Mouse (Mus musculus): ENCODE data around the gene Klf16. TPM values are rescaled to one million over a fixed set of nuclear protein-coding genes. Genes with fewer than 3 reads are reported as not detected.
A peak's percentile ranks its signal among the peaks of the same experiment; 100 is the strongest.

Gene Klf16
- polyA plus RNA-seq, 1 experiment from 2014 or later: 10.3 TPM

DNA sequence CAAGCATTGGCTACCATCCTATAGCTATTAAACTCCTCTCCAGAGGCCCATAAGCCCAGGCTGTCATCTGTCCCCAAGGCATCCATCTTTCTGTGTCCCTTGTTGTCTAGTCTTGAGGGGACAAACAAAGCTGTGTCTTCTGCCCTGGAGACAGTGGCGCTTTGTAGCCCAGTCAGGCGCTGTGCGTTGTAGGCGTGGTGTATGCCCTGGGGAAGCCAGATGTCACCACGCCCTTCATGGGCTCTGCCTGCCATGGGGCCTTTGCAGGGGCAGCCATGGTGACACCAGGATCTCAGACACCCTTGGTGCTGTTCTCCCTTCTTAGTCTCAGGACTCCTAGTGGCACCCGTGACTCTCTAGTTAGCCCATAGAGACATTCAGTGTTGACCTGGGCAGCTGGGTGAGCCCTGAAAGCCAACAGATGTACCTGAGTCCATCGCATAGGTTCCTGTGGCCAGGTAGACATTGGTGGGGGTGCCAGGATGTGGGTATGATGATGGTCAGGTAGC is 26.9 kb upstream of the Klf16 start:
- WGBS: 79% methylated on average over 7 of the region's 7 CpGs
- Histone ChIP-seq H3K4me2 (peak overlapping the region; percentile 86), H3K4me3 (replicated peaks) (peak overlapping the region; percentile 82), H3K27ac (peak overlapping the region; percentile 93; the same call in 1 of the 2 replicates), H3K36me3 (peaks cover 30% of the 10 kb centered on the region), H3K27me3 (replicated peaks) (no peaks in the 10 kb centered on the region), H3K4me1 (peaks cover 18% of the 10 kb centered on the region), H3K9ac (no peak overlapping the region), H3K9me3 (no peaks in the 10 kb centered on the region)
- 0 out of 2 replicates have a peak, but pooled peaks have one; percentile 32 for ATAC-seq (ENCODE audit: insufficient read depth, low FRiP score, low read depth)

DNA sequence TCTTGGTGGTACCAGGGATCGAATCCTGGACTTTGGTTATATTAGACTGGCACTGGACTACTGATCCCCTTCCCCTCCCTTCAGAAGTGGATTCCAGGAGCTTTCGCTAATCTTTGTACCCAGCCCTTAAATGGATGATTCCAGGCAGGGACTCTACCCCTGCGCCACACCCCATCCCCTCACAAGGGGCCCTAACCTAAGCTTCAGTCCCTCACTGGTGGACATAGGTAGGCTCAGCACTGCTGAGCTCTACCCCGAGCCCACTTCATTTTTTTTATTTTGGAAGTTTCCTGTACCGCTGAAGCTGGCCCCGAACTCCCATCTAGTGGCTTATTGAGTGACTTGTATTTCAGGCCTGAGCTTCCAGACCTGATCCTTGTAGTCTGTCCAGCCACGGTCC is 26.2 kb upstream of the Klf16 start:
- H3K4me1 ChIP-seq: peaks cover 18% of the 10 kb centered on the region
- no peaks in the 10 kb centered on the region for H3K27me3 ChIP-seq (replicated peaks)
- peak overlapping the region; percentile 93 for H3K27ac ChIP-seq
- no peaks in the 10 kb centered on the region for H3K9me3 ChIP-seq
- peak overlapping the region; percentile 86 for H3K4me2 ChIP-seq
- 24% methylated on average over 7 of the region's 7 CpGs for WGBS
- peaks cover 23% of the 10 kb centered on the region for H3K36me3 ChIP-seq
- peak overlapping the region; percentile 59 for H3K9ac ChIP-seq
- no peak for ATAC-seq (ENCODE audit: insufficient read depth, low FRiP score, low read depth)
- H3K4me3 ChIP-seq (replicated peaks): peak overlapping the region; percentile 82

DNA sequence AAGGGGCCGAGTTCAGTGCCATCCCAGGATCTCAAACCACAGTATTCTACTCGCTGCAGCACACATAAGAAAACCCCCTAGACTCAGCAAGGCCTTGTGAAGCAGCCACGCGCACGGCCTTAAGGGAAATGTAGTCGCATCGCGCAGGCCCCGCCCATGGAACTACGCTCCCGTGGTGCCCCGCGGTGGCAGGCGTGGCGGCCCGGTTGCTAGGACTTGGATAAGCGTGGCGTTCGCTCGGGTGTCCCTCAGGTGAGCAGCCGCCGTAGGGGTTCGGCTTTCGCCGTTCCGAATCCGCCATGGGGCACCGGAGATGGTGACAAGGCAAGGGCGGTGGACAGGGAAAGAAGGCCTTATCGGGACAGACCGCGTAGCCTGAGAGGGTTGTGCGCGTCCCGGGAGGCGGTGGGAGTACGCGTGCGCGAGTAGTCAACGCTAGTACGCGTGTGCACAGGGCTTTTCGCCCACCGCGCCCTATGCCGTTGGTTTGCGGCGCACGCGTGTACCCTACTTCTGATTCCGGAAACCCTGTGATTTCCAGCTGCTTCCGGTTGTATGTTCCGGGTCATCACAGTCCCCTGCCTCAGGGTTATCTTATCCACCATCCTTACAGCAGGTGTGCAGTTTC is 25.7 kb upstream of the Klf16 start, which contains the start of the genes Scamp4 and Adat3:
Gene Scamp4, plus strand, starts transcription at position 175 of the 628 bp plus-strand sequence.
Gene Adat3, plus strand, starts transcription at position 183 of the 628 bp plus-strand sequence.
- Histone ChIP-seq H3K9me3 (no peaks in the 10 kb centered on the region), H3K9ac (peak within 1 kb of the TSS; percentile 59), H3K27ac (peak within 1 kb of the TSS; percentile 93), H3K27me3 (replicated peaks) (no peaks in the 10 kb centered on the region), H3K36me3 (peaks cover 17% of the 10 kb centered on the region), H3K4me2 (peak within 1 kb of the TSS; percentile 86), H3K4me3 (replicated peaks) (peak within 1 kb of the TSS; percentile 82), H3K4me1 (peaks cover 18% of the 10 kb centered on the region)
- ATAC-seq (ENCODE audit: insufficient read depth, low FRiP score, low read depth): peak; percentile 93
- WGBS: under 1% methylated on average over 53 of the region's 54 CpGs

DNA sequence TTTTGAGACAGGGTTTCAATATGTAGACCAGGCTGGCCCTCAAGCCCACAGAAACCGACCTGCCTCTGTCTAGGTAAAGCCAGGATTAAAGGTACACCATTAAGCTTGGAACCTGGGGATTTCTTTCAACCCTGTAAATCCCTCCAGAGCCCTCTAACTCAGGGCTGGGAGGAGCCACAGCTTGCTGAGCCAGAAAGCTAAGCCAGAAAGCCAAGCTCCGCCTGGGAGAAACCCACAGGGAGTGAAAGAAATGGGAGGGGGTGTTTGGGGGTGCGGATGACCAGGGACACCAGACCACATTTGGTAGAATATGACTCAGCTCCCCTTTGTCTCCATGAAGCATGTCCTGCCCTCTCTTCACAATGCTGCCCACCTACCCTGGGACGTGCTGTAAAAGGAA is 19.2 kb upstream of the Klf16 start:
- no peaks in the 10 kb centered on the region for H3K36me3 ChIP-seq
- no peak; the same call in 1 of the 2 replicates for ATAC-seq (ENCODE audit: insufficient read depth, low FRiP score, low read depth)
- WGBS: 35% methylated on average over 4 of the region's 4 CpGs
- no peaks in the 10 kb centered on the region for H3K9me3 ChIP-seq
- H3K4me1 ChIP-seq: no peaks in the 10 kb centered on the region
- H3K4me3 ChIP-seq (replicated peaks): no peak overlapping the region
- H3K9ac ChIP-seq: no peak overlapping the region
- H3K27me3 ChIP-seq (replicated peaks): no peaks in the 10 kb centered on the region
- no peak overlapping the region for H3K27ac ChIP-seq
- no peak overlapping the region for H3K4me2 ChIP-seq

DNA sequence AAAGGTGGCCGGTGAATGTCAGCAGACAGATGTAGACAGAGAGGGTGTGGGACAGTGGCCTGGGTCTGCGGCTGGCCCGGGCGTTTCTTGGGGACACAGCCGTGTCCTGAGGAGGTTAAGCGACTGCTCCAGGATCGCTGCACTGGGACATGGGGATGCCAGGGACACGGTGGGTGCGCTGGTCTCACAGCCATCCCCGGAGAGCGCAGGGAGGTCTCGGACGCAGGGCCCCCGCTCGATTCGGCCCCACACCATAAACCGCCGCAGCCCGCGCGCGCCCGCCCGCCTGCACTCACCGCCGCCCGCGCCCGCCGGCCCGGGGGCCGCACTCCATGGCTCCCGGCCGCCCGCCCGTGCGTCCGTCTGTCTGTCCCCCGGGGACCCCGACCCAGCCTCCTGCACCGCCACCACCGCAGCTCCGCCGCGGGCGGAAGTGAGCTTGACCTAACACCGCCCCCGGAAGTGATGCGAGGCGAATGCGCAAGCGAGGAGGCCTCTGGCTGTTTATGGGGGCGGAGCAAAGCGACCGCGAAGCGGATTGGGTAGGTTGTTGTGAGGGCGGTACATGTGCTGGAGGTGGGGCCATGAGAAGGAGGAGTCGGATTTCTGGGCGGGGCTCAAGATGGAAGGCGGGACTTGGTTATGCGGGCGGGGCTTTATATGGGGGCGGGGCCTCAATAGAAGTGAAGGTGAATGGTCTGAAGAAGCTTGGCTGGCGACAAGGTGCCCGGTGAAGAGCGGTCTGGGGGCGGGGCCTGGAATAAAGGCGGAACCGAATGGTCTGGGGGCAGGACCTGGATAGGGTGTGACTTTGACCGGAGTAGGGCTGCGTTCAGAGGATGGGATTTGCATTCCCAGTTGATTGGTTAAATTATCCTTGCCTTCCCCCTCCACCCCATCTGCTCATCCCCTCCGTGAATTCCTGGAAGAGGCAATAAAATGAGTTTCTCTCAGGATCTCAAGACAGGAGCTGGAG is 13.0 kb upstream of the Klf16 start, which contains the start of gene Abhd17a:
Gene Abhd17a, minus strand, starts transcription at position 463 of the 976 bp plus-strand sequence.
- Histone ChIP-seq H3K4me3 (replicated peaks) (peak within 1 kb of the TSS; percentile 88), H3K4me1 (peaks cover 24% of the 10 kb centered on the region), H3K4me2 (peak within 1 kb of the TSS; percentile 95), H3K36me3 (peaks cover 8% of the 10 kb centered on the region; the same call in 1 of the 2 replicates), H3K9me3 (no peaks in the 10 kb centered on the region), H3K27me3 (replicated peaks) (no peaks in the 10 kb centered on the region), H3K9ac (peak within 1 kb of the TSS; percentile 85), H3K27ac (0 out of 2 replicates have a peak within 1 kb of the TSS, but pooled peaks have one; percentile 13)
- under 1% methylated on average over 66 of the region's 73 CpGs for WGBS
- peak; percentile 96 for ATAC-seq (ENCODE audit: insufficient read depth, low FRiP score, low read depth)

DNA sequence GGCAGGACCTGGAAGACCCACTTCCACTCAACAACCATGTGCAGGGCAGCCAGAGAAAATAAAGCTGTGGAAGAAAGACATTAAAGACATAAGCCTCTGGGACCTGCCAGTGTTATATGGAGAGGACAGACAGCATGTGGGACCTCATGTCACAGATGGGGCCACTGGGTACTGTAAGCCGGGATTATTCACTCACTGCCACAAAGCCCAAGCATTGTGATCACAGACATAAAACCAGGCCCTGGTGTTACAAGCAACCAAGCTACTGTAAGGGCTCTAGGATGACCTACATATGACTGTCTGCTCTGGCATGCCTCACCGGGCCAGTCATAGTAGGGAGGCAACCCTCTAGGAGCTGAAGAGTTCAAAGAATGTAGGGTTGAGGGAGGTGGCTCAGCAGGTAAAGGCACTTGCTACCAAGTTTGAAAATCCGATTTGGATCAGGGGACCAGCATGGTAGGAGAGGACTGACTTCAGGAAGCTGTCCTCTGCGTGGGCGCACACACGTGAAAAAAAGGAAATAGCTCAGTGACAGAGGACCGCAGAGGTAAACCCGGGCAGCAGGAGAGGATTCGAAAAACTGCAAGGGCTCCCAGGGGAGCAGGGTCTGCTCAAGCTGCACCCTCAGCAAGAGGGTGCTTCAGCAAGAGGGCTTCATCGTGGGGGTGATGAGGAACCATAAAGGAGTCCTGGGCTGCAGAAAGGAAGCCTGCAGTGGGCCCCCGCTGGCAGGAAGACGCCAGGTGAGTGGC is 12.2 kb upstream of the Klf16 start:
- Histone ChIP-seq H3K9ac (peak overlapping the region; percentile 85), H3K9me3 (no peaks in the 10 kb centered on the region), H3K27me3 (replicated peaks) (no peaks in the 10 kb centered on the region), H3K27ac (0 out of 2 replicates have a peak overlapping the region, but pooled peaks have one; percentile 13), H3K4me3 (replicated peaks) (peak overlapping the region; percentile 88), H3K4me1 (peaks cover 24% of the 10 kb centered on the region), H3K36me3 (peaks cover 14% of the 10 kb centered on the region; the same call in 1 of the 2 replicates), H3K4me2 (peak overlapping the region; percentile 95)
- 14% methylated on average over 12 of the region's 12 CpGs for WGBS
- ATAC-seq (ENCODE audit: insufficient read depth, low FRiP score, low read depth): no peak

DNA sequence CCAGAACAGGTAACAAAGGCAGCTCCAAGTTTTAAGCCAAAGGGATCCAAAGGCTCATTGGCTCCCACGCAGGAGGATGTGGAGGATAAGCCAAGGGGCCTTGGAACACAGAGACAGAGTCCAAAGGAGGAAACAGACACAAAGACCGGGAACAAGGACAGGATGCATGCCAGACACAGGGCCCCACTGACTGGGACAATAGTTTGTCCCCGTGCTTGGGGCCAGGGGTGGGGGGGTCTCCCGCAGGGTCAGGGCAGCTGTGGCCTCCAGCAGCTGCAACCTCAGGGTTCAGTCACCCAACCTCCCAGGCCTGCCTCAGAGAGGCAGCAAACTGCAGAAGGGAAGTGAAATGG is 10.2 kb upstream of the Klf16 start:
- 53% methylated on average over 3 of the region's 4 CpGs for WGBS
- Histone ChIP-seq H3K27ac (peak overlapping the region; percentile 57; the same call in 1 of the 2 replicates), H3K36me3 (peaks cover 21% of the 10 kb centered on the region; the same call in 1 of the 2 replicates), H3K4me3 (replicated peaks) (no peak overlapping the region), H3K9me3 (no peaks in the 10 kb centered on the region), H3K4me1 (peaks cover 24% of the 10 kb centered on the region), H3K4me2 (0 out of 2 replicates have a peak overlapping the region, but pooled peaks have one; percentile 0), H3K9ac (no peak overlapping the region), H3K27me3 (replicated peaks) (no peaks in the 10 kb centered on the region)
- ATAC-seq (ENCODE audit: insufficient read depth, low FRiP score, low read depth): no peak

DNA sequence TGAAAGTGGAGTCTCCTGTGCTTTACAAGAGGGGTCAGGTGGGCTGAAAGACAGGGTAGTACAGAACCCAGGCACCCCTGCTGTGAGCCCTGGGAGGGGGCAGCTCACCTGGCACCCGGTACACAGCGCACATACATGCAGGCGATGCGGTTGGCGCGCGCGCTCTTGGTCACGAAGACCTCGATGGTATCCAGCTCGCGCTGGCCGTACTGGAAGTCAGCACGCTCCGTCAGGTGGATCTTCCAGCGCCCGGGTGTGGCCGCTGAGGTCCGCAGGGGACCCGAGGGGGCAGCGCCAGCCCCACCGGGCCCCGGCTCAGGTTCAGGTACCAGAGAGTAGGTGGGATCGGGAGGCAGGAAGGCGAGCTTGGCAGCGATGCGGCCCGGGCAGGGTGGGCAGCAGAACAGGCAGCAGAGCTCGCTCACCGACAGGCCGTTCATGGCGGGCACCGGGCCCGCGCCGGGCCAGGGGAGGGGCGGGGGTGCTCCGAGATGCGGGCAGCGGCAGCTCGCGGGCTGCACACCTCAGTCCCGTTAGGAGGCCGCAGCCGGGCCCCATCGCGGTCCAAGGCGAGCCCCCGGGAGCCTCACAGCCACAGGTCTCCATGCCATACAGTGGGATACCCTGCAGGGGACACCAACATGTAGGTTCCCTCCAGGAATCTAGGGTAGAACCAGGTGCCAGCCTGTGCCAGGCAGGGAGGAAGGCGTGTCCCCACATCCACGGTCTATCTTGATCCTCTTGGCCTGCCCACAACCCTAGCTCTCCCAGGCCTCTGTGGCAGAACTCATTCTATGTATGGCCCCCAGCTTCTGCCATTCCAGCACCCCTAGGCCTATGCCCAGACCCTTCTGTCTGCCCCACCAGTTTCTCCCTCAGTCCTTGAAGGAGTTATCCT is 9.5 kb upstream of the Klf16 start:
- Histone ChIP-seq H3K9me3 (no peaks in the 10 kb centered on the region), H3K4me3 (replicated peaks) (peak overlapping the region; percentile 16), H3K4me1 (peaks cover 24% of the 10 kb centered on the region), H3K9ac (no peak overlapping the region), H3K4me2 (peak overlapping the region; percentile 0; the same call in 1 of the 2 replicates), H3K36me3 (peaks cover 21% of the 10 kb centered on the region; the same call in 1 of the 2 replicates), H3K27ac (peak overlapping the region; percentile 57; the same call in 1 of the 2 replicates), H3K27me3 (replicated peaks) (no peaks in the 10 kb centered on the region)
- WGBS: 93% methylated on average over 48 of the region's 51 CpGs
- ATAC-seq (ENCODE audit: insufficient read depth, low FRiP score, low read depth): no peak

DNA sequence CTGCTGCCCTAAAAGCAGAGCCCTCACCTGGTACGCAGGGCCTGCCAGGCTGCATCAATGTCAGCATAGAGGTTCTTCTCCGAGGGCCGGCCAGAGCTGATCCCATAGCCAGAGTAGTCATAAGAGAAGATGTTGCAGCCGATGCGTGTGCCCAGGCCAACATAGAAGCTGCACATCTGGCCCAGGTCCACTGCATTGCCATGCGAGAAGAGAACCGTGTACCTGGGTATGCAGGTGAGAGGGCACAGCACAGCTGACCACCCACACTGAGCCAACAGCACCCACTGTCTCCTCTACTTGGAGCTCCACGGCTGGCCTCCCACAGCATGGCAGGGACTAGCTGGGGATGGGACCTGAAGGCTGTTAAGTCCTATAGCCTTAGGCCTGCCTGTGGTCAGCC is 8.5 kb upstream of the Klf16 start:
- WGBS: 94% methylated on average over 8 of the region's 8 CpGs
- Histone ChIP-seq H3K27me3 (replicated peaks) (no peaks in the 10 kb centered on the region), H3K27ac (no peak overlapping the region), H3K4me3 (replicated peaks) (no peak overlapping the region; the same call in 1 of the 2 replicates), H3K9me3 (no peaks in the 10 kb centered on the region), H3K9ac (no peak overlapping the region), H3K36me3 (peaks cover 23% of the 10 kb centered on the region; the same call in 1 of the 2 replicates), H3K4me1 (peaks cover 24% of the 10 kb centered on the region), H3K4me2 (peak overlapping the region; percentile 6; the same call in 1 of the 2 replicates)
- no peak for ATAC-seq (ENCODE audit: insufficient read depth, low FRiP score, low read depth)
